Mouse (Mus musculus) cerebellum, adult 18-20 months (tissue): ENCODE data around the gene Frs2.

Experiments used
- DNase-seq, 2 experiments: peaks; one replicate each; pipeline ENCODE4 v3.0.0; 2021

Frs2 gene

GRCm38 (mm10) chr10:117033785-117034184 lies 114.5 kb downstream of the Frs2 start:
- DNase-seq = peak; percentile 54 to 69

GRCm38 (mm10) chr10:117031160-117031559 lies 117.2 kb downstream of the Frs2 start:
- DNase-seq = no peak

GRCm38 (mm10) chr10:117026176-117026575 lies 122.2 kb downstream of the Frs2 start:
- DNase-seq = no peak

GRCm38 (mm10) chr10:117025776-117026175 lies 122.6 kb downstream of the Frs2 start:
- peak in 1 of 2 experiments; percentile 17 for DNase-seq

- DNase-seq = no peak
Observed at GRCm38 (mm10) chr10:117023693-117024092, 124.6 kb downstream of the Frs2 start.

- DNase-seq = no peak
Observed at GRCm38 (mm10) chr10:117021020-117021754, 127.1 kb downstream of the Frs2 start.
